Mouse (Mus musculus) layer of hippocampus, adult 11-12 months (tissue): ENCODE results near the gene Rnf186.
"Not testable (repeated sequence)": the region's sequence is repeated elsewhere in the genome, so short reads cannot be mapped to it uniquely, and the experiment has no call there.

ENCODE experiments used
- DNase-seq: peaks from one replicate; pipeline ENCODE4 v3.0.0; 2022; ENCODE audit warnings: low spot score

The Rnf186 gene

GRCm38 (mm10) chr4:138972139-138972826, 5.4 kb downstream of the Rnf186 start:
- peak; percentile 48 for DNase-seq

GRCm38 (mm10) chr4:138972827-138973718, 6.2 kb downstream of the Rnf186 start, which contains the start of gene Tmco4:
Gene Tmco4, plus strand, starts transcription at chr4:138972888.
- DNase-seq = peak; percentile 63

GRCm38 (mm10) chr4:138973719-138974115, 6.8 kb downstream of the Rnf186 start:
- DNase-seq = no peak

- DNase-seq = not testable (repeated sequence)
These were observed 7.6 kb downstream of the Rnf186 start for GRCm38 (mm10) chr4:138974540-138974939.

GRCm38 (mm10) chr4:138975194-138975593, 8.3 kb downstream of the Rnf186 start:
- DNase-seq = no peak

- DNase-seq = no peak
These were observed 9.1 kb downstream of the Rnf186 start for GRCm38 (mm10) chr4:138976046-138976445.

GRCm38 (mm10) chr4:138980021-138980420, 13.1 kb downstream of the Rnf186 start:
- no peak for DNase-seq

GRCm38 (mm10) chr4:138980771-138981420, 14.0 kb downstream of the Rnf186 start:
- DNase-seq = no peak

- DNase-seq = no peak
These were observed 16.5 kb downstream of the Rnf186 start for GRCm38 (mm10) chr4:138983422-138983821.

- no peak for DNase-seq
These were observed 17.8 kb downstream of the Rnf186 start for GRCm38 (mm10) chr4:138984744-138985143.

GRCm38 (mm10) chr4:138986280-138986679, 19.4 kb downstream of the Rnf186 start:
- DNase-seq = no peak

GRCm38 (mm10) chr4:138994389-138994788, 27.5 kb downstream of the Rnf186 start:
- no peak for DNase-seq

GRCm38 (mm10) chr4:138996410-138996809, 29.5 kb downstream of the Rnf186 start:
- no peak for DNase-seq

- no peak for DNase-seq
These were observed 30.2 kb downstream of the Rnf186 start for GRCm38 (mm10) chr4:138997121-138997520.

GRCm38 (mm10) chr4:138998611-138999010, 31.7 kb downstream of the Rnf186 start:
- DNase-seq = no peak

GRCm38 (mm10) chr4:139001026-139001425, 34.1 kb downstream of the Rnf186 start:
- DNase-seq = no peak

GRCm38 (mm10) chr4:139001433-139001832, 34.5 kb downstream of the Rnf186 start:
- DNase-seq = no peak

- no peak for DNase-seq
These were observed 37.2 kb downstream of the Rnf186 start for GRCm38 (mm10) chr4:139004067-139004466.

- DNase-seq = no peak
These were observed 38.3 kb downstream of the Rnf186 start for GRCm38 (mm10) chr4:139005214-139005613.

- no peak for DNase-seq
These were observed 40.4 kb downstream of the Rnf186 start for GRCm38 (mm10) chr4:139007353-139007752.

GRCm38 (mm10) chr4:139007981-139008536, 41.1 kb downstream of the Rnf186 start:
- no peak for DNase-seq

GRCm38 (mm10) chr4:139011201-139011702, 44.3 kb downstream of the Rnf186 start:
- DNase-seq = no peak
